8 mouse cellular contexts compared by ENCODE assay signal in the genomic region with DNA sequence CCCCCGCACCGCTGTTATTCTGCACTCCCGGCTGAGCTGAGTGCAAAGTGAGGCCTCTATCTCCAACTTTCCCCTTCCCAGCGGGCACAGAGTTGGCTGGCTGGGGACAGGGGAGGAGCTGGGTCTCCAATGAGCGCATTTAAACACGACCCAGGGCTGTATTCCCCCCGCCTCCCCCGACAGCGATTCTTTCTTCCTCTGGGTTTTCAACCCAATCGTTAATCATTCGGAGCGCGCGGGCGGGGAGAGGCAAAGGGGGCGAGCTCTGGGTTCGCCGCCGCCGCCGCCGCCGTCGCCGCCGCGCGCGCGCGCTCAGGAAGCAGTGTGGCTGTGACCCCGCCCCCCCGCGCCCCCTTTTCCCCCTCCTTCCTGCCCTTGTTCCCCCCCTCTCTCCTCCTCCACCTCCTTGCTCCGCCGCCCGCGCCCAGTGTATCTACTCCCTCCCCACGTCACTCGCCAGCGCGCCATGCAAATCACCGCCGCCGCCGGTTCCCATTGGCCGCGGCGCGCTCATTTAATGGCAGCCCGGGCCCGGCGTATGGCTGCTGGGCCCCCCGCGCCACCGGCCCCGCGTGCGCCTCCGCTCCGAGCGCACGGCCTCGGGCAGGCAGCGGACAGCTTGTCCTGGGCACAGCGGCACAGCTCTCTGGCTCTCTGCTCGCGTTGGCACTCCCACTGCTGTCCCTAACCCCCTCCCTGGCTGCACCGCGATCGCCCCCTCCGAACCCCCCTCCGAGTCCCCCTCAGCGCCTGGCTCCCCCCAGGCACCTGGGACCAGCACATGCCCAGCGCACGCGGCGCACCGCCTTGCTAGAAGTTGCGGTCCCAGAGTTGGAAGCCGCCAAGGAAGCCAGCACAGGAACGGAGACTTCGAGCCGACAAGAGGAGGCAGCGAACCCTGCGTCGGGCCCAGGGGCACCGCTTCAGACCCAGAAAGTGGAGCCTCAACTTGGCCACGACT. TPM values are rescaled to one million over a fixed set of nuclear protein-coding genes. Genes with fewer than 3 reads are reported as not detected.
A peak's percentile ranks its signal among the peaks of the same experiment; 100 is the strongest.
DNase-seq lines count a peak whose midpoint lies in the region; ATAC-seq lines count a peak whose summit lies in the region.

A gene (plus strand): TSS at position 225 of the 961 bp plus-strand sequence.

- DNase-seq in heart, embryonic 10.5 days (ENCODE audit: low spot score) = peak; percentile 74
- DNase-seq in heart, adult 18-20 months = no peak
- DNase-seq in R1 (ENCODE audit: low read depth, low spot score) = peak; percentile 92
- DNase-seq in forebrain, embryonic 11.5 days (ENCODE audit: low spot score) = peak; percentile 98
- DNase-seq in kidney, postnatal 4 days = peak; percentile 61 to 74
- DNase-seq in natural killer cell, adult 2 months (ENCODE audit: low spot score in 2 of 2) = no peak

- peak within 1 kb of the TSS; percentile 61 for H3K4me3 ChIP-seq in heart, embryonic 10.5 days
- H3K4me3 ChIP-seq in forebrain, embryonic 11.5 days (ENCODE audit: low read depth, low read length) = peak within 1 kb of the TSS; percentile 94
- H3K4me3 ChIP-seq in stomach, embryonic 15.5 days (replicated peaks) = peak within 1 kb of the TSS; percentile 37

- H3K4me1 ChIP-seq in heart, embryonic 10.5 days = peaks cover 29% of the 10 kb centered on the region
- H3K4me1 ChIP-seq in forebrain, embryonic 11.5 days (replicated peaks; ENCODE audit: control insufficient read depth, insufficient read depth, low read length) = peaks cover 16% of the 10 kb centered on the region
- H3K4me1 ChIP-seq in stomach, embryonic 15.5 days = peaks cover 25% of the 10 kb centered on the region

- no peaks in the 10 kb centered on the region for H3K9me3 ChIP-seq in heart, embryonic 10.5 days
- H3K9me3 ChIP-seq in forebrain, embryonic 11.5 days (ENCODE audit: control insufficient read depth, low read length) = no peaks in the 10 kb centered on the region
- no peaks in the 10 kb centered on the region for H3K9me3 ChIP-seq in stomach, embryonic 15.5 days

- peak within 1 kb of the TSS; percentile 71 for H3K4me2 ChIP-seq in forebrain, embryonic 11.5 days (ENCODE audit: low read depth, low read length, severe bottlenecking)
- peak within 1 kb of the TSS; percentile 70 for H3K4me2 ChIP-seq in stomach, embryonic 15.5 days

- peaks cover 100% of the 10 kb centered on the region for H3K27me3 ChIP-seq in heart, embryonic 10.5 days (ENCODE audit: insufficient read depth, poor library complexity, severe bottlenecking)
- peaks cover 23% of the 10 kb centered on the region for H3K27me3 ChIP-seq in forebrain, embryonic 11.5 days (ENCODE audit: control insufficient read depth, insufficient read depth, low read length)
- peaks cover 91% of the 10 kb centered on the region for H3K27me3 ChIP-seq in stomach, embryonic 15.5 days (replicated peaks)

- H3K9ac ChIP-seq in forebrain, embryonic 11.5 days (ENCODE audit: low read length) = peak within 1 kb of the TSS; percentile 98
- no peak within 1 kb of the TSS for H3K9ac ChIP-seq in stomach, embryonic 15.5 days

- ATAC-seq in forebrain, embryonic 11.5 days (replicated peaks; ENCODE audit: low FRiP score) = peak; percentile 89
- ATAC-seq in megakaryocyte progenitor cell, adult 5-6 weeks (replicated peaks; ENCODE audit: poor library complexity) = 0 out of 2 replicates have a peak, but pooled peaks have one; percentile 37
- ATAC-seq in stomach, embryonic 15.5 days (ENCODE audit: insufficient read depth, low FRiP score, low read depth) = 0 out of 2 replicates have a peak, but pooled peaks have one; percentile 35

- H3K27ac ChIP-seq in heart, embryonic 10.5 days = no peak within 1 kb of the TSS
- peak within 1 kb of the TSS; percentile 99 for H3K27ac ChIP-seq in forebrain, embryonic 11.5 days (ENCODE audit: low read depth, low read length)
- no peak within 1 kb of the TSS for H3K27ac ChIP-seq in stomach, embryonic 15.5 days

- WGBS in heart, embryonic 10.5 days = 0% methylated on average over 86 of the region's 89 CpGs
- WGBS in forebrain, embryonic 11.5 days = under 1% methylated on average over 79 of the region's 89 CpGs
- WGBS in stomach, embryonic 15.5 days = under 1% methylated on average over 83 of the region's 89 CpGs

- H3K36me3 ChIP-seq in heart, embryonic 10.5 days = no peaks in the 10 kb centered on the region
- no peaks in the 10 kb centered on the region for H3K36me3 ChIP-seq in forebrain, embryonic 11.5 days (ENCODE audit: control insufficient read depth, insufficient read depth, low read length)
- H3K36me3 ChIP-seq in stomach, embryonic 15.5 days = no peaks in the 10 kb centered on the region

RNA-seq across cellular contexts. Expression of the gene that starts here (rescaled TPM):
- not detected in 2 replicates for polyA plus RNA-seq in heart, embryonic 10.5 days (2016; fragmentation: Nextera tagmentation; extraction: Ambion mirVana)
- total RNA-seq in heart, adult 18-20 months (2021) = not detected
- 11.3 and 12.4 TPM in 2 replicates for polyA plus RNA-seq in forebrain, embryonic 11.5 days (2014; fragmentation: Nextera tagmentation; extraction: Ambion mirVana)
- not detected in 2 replicates for total RNA-seq in megakaryocyte progenitor cell, adult 5-6 weeks (2015)
- total RNA-seq in megakaryocyte progenitor cell, adult 5-6 weeks (2017) = not detected in 2 replicates
- not detected in 2 replicates for polyA plus RNA-seq in stomach, embryonic 15.5 days (2015; fragmentation: Nextera tagmentation; extraction: Ambion mirVana)

Comparison
In these comparisons a context has a peak if more than half of its experiments do, and no peak if none do; other contexts are left out.
1. RNA of the gene that starts here (polyA plus RNA-seq): 11.3 to 12.4 TPM in forebrain, embryonic 11.5 days; not detected in stomach, embryonic 15.5 days and not detected in heart, embryonic 10.5 days; every median in the first group is over 10 times any median in the second.
2. Peak in DNase-seq and H3K4me3 ChIP-seq in heart, embryonic 10.5 days; RNA of the gene not detected or under 1 TPM.
3. Peak in ATAC-seq in megakaryocyte progenitor cell, adult 5-6 weeks; RNA of the gene not detected or under 1 TPM.
4. Peak in ATAC-seq, H3K4me3 ChIP-seq and H3K4me2 ChIP-seq in stomach, embryonic 15.5 days; RNA of the gene not detected or under 1 TPM.
5. DNase-seq: peak in R1 (single experiment), forebrain, embryonic 11.5 days (single experiment) and kidney, postnatal 4 days (2 of 2); none in heart, adult 18-20 months (0 of 2) and natural killer cell, adult 2 months (0 of 2).
6. H3K4me3 ChIP-seq: peak in every context shown above with its lines; median percentile 94 in forebrain, embryonic 11.5 days; 61 in heart, embryonic 10.5 days; 37 in stomach, embryonic 15.5 days.
7. ATAC-seq: peak in every context shown above with its lines; median percentile 89 in forebrain, embryonic 11.5 days; 37 in megakaryocyte progenitor cell, adult 5-6 weeks; 35 in stomach, embryonic 15.5 days.